Mouse (Mus musculus) layer of hippocampus, postnatal 10 days (tissue): ENCODE results near the gene 5730522E02Rik. TPM values are rescaled to one million over a fixed set of nuclear protein-coding genes. Genes with fewer than 3 reads are reported as not detected.
A peak's percentile ranks its signal among the peaks of the same experiment; 100 is the strongest.
"Not testable (repeated sequence)": the region's sequence is repeated elsewhere in the genome, so short reads cannot be mapped to it uniquely, and the experiment has no call there.

ENCODE experiments used
- DNase-seq, 2 experiments: peaks; one replicate each; pipeline ENCODE4 v3.0.0; 2021; ENCODE audit warnings: low spot score in 2 of 2
- long read RNA-seq: library from polyadenylated mRNA; stranded (forward); transcript quantifications from one replicate; pipeline ENCODE4 v2.0.0, GENCODE M21; 2023
- total RNA-seq, 2 experiments: library from RNA; stranded (reverse); gene quantifications; 2 replicates each; pipeline ENCODE4 v1.2.3; 2021

5730522E02Rik gene
- total RNA-seq = 10 to 100 TPM; 13.6 to 19.5 TPM
- long read RNA-seq, partial matches to known transcripts = 1 of 4 reads
- long read RNA-seq, other reads (novel, unspliced or antisense) = 3 of 4 reads

DNA sequence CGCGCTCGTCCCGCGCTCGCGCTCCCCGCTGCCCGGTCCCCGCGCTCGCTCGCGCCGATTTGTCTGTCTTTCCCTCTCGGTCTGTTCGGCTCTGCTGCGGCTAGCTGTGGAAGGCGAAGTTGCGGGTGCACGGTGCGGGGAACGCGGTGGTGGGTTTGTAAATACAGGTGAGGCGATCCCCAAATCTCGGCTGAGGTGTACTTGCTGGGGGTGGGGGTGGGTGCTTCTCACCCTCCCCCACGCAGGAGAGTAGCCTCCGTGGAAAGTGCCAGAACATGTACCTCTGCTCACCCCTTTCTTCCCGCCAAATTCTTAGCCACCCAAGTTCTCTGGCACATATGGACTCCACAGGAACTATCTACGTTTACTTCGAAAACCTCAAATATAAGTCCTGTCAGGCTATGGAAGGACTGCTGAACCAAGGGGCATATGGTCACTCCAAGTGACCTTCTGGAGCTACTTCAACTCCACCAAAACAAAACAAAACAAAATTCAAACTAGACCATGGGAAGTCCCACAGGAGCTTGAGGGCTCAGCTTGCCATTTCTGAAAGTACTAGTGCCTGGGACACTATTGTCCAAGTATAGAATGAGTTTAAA, at the start of gene 5730522E02Rik:
TSS of gene 5730522E02Rik (minus strand) at position 182 of the 599 bp plus-strand sequence.
- DNase-seq = no peak

DNA sequence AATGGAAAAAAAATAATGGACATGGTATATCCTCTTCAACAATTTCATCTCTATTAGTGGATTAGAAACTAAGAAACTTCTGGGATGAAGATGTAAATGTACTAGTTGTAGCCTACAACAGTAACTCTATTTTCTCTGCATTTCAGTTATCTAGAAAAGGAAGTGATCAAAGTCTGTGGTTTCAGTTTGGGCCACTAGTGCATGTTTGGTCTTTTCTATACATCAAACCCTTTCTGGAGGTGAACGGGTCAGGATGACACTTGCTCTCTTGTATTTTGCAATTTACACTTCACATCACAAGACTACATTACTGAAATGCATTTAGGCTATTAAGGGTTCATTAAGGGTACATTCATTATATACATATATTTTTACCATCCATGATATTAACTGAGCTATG, 26.0 kb upstream of the 5730522E02Rik start:
- no peak for DNase-seq

DNA sequence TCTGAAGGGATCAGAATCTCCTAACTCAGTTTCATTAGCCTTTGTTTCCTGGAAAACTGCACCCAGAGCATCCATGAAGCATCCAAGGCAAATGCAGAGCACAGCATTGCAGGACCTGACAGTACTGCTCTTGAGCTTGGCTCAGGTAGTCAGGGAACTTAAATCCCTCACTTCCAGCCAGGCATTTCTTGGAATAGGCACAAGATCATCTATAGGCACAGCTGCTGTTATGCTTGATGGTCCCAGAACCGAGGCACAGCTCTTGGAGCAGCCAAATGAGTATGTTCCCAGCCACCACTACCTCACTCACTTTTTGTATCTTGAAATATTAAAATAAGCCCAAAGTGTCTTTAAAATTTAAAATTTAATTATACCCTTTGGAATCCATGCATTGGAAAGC, 19.3 kb upstream of the 5730522E02Rik start:
- DNase-seq = no peak

DNA sequence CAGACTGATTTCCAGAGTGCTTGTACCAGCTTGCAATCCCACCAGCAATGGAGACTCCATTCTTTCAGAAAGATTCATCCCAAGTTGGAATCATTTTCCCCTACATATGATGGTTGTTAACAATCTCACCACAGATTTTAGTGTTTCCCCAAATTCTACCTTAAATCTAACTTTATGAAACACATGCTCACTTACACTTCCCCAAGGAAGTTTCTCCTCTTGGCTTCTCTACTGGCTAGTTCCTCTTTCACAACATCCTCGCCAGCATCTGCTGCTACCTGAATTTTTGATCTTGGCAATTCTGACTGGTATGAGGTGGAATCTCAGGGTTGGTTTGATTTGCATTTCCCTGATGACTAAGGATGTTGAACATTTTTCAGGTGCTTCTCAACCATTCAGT, 3.1 kb upstream of the 5730522E02Rik start:
- not testable (repeated sequence) for DNase-seq

DNA sequence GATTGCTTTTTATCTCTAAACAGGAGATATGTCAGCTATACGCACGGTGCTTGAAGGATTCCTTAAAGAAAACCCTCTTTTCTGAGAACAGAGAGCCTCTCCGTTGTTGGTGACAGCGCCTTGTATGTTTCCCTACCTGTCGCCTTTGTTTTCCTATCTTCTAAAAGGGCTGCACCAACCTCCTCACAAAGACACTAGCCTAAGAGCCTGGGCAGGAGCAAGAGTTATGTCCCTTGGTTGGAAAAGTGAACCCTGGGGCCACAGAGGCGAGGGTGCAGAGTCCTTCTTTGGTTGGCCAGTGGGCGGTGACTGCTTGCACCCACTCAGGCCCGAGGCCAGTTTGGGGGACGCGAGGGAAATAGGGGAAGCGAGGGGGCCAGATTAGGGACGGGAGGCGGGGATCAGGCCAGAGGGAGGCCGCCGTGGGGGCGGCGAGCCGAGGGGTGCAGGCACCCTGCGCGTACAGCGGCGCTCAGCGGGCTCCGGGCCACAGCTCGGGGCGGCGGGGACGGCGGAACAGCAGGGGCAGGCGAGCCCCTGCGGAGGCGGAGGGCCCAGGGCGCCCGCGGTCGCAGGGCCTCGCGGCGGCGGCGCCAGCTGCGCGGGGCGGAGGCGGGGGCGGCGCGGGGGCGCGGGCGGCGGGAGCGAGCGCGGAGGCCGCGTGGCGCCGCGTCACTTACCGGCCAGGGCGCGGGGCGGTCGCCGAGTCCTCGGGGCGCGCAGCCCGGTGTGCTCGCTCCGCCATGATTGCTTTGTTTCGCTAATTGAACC, 567 bp downstream of the 5730522E02Rik start:
- DNase-seq = peak; percentile 71 to 75

DNA sequence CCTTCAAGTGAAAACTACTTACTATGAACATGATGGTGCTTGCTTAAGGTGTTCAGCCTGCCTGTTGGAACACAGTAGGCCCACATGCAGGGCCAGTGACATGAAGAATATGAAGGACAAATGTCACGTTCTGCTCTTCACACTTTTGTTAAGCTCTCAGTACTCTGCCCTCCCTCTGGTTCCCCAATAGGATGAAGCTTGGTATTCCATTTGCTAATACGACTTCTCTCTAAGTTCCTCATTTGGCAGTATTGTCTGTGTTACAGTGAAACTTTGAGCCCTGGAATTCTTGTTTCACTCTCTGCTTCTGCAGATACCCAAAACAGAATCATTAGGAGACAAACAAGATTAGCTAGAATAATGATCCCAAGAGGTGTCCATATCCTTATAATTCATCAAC, 7.1 kb downstream of the 5730522E02Rik start:
- no peak for DNase-seq

DNA sequence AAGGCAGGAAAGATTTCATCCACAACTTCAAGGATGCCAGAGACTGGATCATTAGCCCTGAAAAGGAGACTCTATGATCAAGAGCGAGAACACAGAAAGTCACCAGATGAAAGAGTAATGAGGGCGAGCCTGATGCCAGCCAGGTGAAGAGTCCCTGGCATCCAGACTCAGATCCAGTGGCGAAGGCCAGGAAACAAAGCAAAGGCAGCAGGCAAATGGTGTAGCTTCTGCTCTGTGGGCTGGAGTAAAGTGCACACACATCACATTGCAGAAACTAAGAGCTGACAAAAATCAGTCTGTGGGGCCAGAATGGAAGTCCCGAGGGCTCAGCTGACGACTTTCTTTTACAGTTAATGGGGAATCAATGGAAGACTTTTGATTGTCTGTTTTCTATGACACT, 7.7 kb downstream of the 5730522E02Rik start:
- no peak for DNase-seq

DNA sequence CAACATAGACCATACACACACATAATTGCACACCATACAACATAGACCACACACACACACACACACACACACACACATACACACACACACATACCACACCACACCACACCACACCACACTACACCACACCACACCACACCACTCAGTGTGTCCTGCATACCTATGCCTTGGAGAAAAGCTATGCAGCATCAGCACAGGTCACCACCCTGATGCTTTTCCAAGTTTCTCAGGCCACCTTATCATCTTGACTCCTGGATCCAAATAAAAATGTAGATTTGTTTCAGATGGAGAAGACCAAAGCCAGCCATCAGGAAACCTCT, 8.8 kb downstream of the 5730522E02Rik start:
- no peak for DNase-seq

DNA sequence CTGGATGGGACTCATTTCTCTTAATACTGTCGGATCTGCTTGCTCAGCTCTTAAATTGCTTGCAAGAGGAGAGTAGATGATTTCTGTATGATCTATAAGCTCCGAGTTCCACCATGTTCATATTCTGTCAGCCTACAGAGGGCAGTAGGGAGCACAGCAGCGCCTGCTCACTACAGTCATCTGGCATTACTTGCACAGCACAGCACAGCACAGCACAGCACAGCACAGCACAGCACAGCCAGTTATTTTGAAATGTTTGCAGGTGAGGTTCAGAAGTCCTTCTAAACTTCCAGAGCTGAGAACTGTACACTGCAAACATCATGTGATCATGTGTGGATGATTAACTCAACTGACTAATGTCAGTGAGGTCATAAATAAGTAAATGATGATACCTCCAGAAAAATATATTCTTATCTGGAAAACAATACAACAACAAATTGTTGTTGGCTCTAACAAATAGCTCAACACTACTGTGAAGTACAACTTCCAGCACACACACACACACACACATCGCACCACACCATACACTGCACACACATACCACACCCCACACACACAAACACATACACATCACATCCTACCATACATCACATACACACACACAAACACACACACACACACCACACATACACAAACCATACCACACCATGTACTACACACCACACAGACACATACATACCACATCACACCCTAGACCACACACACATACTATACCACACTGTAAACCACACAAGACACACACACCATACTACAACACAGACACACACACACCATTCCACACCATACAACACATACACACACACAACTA, 9.4 kb downstream of the 5730522E02Rik start:
- peak; percentile 25 to 50 for DNase-seq

DNA sequence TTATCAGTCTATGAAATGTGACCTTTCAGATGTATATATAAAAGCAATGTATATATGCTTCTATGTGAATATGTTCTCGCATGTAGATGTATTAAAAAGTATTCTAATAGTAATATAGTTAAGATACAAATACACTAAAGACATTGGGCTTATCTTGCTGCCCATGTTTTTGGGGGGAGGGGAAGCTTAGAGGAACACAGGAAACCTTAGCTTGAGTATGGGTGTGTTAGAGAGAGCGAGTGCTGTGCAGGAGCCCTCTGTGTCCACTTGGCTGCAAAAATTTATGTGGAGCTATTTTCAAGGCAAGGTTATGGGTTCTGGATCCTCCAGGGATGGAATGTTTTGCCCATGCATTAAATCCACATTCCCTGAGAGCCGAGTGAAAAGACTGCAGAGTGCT, 15.1 kb downstream of the 5730522E02Rik start:
- DNase-seq = no peak

DNA sequence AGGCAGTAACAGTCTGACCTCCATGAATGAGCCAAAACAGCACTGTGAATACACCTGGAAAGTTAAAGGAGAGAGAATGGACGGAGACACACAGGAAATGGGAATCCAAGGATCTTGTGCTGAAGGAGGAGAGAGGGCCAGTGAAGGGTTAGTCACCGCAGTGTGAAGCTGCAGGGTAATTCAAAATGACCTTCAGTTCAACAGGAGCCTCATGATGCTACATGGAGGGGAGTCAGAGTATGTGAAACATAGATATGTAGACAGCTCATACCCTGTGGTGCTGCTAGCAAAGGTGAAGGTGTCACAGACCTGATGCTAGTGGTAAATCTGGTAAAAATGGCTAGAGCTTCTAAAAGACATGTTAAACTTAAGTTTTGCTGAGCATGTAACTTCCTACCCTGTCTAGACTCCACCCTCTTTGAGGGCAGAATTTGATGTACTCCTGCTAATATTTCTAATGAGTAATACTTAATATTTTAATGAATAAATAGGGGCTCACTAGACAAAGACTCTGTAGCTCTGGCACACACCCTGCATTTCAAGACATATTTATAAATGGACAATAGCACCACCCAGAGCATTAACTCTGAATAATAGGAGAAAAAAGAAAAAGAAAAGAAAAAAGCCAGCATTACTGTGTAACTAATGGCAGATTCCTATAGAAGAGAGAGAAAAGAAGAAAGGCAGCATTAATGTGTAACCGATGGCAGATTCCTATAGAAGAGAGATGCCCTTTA, 23.2 kb downstream of the 5730522E02Rik start:
- DNase-seq = no peak

DNA sequence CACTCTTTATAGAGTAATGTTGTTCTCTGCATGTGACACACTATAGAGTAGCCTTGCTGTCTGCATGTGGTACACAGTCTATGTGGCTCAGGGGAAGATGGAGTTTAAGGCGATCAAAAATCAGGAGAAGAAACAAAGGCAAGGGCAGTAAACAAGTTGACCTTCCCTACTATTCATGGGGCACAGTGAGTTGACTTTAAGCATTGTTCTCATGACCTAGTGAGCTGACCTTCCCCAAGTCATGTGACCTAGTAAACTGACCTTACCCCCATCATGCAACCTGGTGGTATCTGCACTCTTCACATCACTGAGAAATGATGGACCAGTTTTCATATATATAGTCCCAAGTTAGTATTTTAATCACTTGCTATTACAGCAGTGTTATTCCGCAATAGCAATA, 40.0 kb downstream of the 5730522E02Rik start:
- no peak for DNase-seq

DNA sequence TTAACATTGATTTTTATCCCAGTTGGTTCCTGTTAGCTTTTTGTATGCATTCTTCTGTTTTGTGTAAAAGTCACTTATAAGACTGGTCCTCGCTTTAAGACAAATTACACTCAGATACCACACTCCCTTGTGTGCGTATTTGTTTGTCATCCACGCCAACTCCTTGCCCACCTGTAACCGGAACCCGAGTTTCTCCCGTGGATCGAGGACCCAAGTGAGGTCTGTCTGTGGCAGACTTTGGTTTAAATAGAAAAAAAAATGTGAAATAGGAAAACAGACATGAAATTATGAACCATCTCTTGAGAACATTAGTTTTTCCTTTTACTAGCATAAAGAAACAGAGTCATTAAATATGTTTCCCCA, 43.0 kb downstream of the 5730522E02Rik start:
- DNase-seq = no peak

DNA sequence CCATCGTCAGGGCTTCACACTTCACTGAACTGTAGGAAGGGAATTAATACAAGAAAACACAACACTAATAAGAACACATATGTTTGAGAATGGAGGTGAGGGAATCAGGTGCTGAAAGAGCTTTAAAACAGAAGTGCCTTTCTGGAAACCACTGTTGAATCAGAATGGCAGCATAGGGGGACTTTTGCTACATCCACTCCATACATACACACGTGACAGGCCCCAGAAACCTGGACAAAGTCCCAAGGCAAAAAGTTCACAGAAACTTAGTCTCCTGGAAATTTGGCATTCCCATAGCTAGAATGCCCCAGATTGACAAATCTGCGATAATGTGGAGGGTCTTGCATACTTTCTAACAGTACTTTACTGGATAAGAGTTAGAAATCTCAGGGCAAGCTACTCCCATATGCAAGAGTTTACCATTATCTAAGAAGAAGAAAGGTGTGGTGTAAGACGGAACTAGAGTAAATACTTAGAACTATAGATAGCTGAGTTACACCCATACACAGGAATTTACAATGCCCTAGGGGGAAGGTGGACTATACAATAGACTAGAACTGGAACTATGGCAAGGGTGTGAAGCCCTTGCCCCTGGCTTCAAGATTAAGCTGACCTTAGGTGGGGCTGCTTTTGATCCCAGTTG, 43.5 kb downstream of the 5730522E02Rik start:
- DNase-seq = no peak

DNA sequence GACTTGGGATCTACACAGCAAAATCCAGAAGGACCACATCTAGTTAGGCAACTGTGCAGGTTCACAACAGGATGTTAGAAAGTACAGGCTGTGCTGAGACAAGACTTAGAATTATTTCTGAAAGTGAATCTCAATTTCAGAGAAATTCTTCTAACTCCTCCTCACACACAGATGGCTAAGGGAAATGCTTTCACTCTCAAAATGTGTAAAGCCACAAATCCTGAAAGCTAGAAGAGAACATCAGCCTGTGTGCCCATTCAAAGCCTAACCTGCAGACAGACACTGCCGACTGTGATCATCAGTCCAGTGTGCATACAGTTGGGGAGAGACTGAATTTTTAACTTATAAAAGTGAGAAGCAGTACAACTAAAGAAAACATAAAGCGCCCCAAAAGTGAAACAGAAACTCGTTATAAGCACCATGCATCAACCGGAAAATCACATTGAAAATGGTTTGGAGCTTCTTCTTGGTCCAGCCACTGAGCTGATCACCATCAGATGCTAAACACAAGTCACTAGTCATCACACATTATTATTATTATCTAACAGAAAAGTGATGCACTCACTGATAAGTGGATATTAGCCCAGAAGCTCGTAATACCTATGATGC, 45.8 kb downstream of the 5730522E02Rik start:
- DNase-seq = no peak

DNA sequence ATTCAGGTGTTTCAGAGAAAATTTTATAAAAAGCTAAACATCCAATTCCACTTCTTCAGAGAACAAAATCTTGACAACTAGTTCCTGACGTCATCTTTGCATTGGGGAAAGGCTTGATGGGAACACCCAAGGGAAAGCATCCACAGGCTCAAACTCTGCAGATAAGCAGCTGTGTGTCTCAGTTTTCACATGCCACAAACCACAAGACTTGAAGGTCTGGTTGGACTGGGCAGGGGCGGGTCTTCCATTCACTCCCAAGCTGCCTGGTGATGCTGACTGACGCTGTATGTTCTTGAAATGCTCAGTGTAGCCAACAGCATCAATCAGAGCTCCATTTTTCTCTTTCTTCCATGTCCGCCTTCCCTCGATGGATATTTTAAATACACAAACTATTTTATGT, 49.2 kb downstream of the 5730522E02Rik start:
- no peak for DNase-seq

DNA sequence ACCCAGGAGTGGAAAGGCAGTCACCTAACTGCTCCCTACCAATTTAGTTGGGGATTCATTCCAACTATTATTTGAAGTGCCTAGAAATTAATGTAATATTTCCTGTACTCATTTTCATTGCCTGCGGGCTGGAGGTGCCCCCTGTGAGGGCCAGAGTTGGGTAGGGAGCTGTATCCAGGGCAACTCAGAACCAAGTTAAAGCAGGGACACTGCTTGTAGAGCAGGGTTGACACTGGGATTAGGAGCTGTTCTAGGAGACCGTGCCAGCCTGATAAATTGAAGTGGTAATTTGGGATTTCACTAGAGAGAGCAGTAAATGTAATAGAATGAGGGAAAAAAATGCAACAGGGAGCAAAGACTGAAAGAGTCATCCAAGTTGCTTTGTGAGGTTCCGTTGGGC, 51.5 kb downstream of the 5730522E02Rik start:
- DNase-seq = no peak

DNA sequence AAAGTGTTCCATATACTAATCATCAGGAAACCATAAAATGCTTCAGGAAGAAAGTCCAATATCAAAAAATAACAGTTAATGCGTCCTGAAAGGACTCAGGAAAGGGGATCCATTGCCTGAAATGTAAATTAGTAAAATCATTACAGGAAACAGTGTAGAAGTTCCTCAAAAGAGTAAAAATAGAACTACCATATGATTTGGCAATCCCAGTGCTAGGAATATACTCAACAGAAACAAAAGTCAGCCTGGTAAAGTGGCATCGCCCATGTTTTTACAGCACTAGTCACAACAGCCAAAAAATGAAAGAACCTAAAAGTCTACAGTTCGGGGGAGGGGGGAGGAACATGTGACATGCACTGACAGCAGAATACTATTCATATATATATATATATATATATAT, 70.5 kb downstream of the 5730522E02Rik start:
- no peak for DNase-seq

DNA sequence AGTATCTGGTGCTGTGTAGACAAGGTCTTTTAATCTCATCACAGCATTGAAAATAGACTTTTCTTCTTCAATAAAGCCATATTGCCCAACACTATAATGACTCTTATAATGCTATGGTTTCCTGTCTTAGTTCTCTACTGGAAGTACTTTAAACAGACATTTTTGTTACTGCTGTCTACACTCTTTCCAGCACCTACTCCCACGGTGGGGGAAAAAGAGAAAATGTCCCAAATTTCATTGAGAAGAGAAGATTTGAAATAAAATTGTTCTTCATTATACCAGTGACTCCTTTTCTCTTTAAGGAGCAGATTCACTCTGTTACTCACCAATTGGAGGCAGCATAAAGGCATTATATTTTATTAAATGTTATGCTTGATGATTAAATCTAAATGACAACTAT, 72.5 kb downstream of the 5730522E02Rik start:
- no peak for DNase-seq

DNA sequence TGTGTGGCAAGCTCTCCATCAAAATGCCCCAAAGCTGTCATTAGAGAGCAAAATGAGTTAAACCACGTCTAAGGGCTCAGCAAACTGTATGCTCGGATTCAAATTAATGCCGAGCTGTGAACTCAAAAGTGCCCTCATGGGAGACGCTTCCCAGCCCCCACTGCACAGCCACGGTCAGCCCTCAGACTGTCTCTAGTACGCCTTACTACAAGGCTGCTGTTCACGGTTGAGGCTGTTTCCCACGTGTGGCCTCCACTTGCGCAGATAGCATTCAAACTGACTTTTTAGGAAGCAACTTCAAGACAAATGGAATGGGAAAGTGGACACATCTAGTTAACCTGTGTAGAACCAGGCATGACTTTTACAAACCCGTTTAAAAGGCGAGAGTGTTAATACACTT, 79.7 kb downstream of the 5730522E02Rik start:
- DNase-seq = no peak

DNA sequence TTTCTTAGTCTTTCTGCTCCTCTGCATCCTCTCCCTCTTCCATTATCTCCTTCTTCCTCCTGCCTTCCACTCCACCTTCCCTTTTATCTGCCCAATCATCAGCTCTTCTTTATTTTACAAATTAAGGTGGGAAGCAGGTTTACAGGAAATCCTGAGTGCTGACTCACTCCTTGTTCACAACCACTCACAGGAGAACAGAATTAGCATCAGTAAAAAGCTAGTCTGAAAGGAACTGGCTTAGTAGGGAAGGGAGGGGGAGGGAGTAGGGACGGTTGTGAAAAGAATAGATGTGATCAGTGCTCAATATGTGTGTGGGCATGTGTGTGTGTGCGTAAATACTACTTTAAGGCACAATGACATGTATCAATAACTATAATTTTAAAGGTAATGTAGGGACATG, 81.5 kb downstream of the 5730522E02Rik start:
- DNase-seq = no peak
